Mouse (Mus musculus): ENCODE results near the gene Cnn2.

The Cnn2 gene

GRCm38 (mm10) chr10:79988506-79989271 is at the start of gene Cnn2:
TSS of gene Cnn2 (plus strand) at chr10:79988584.
- in situ Hi-C loops (cut with MboI; ENCODE audit: unreplicated experiment in 2 of 2) = loop anchor here (5.0 to 10.0 kb wide), 4 partner anchors 44 to 126 kb away; partner anchors contain the start of gene Stk11 (in 1 of the 2)

GRCm38 (mm10) chr10:79940749-79941148 is 47.6 kb upstream of the Cnn2 start:
- in situ Hi-C loops (cut with MboI; ENCODE audit: unreplicated experiment in 2 of 2) = no loop called here

DNA sequence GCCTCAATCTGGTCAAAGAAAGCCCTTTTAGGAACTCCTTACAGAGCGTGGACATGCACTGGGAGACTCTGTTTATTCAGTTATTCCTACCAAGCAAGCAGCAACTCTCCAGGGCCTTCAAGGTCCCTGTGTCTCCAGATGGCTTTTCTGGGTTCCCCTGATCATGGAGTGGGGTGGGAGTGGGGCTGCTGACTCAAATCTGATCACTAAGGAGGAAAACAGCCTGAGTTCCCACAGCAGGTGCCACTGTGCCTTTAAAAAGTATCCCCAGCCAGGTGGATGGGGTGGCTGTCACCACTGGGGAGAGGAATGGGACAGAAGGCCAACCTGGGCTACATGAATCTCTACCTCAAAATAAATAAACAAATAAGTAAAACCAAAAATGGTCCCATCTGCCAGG is 45.4 kb upstream of the Cnn2 start:
- in situ Hi-C loops (cut with MboI; ENCODE audit: unreplicated experiment in 2 of 2) = no loop called here

GRCm38 (mm10) chr10:79943471-79943901 is 44.9 kb upstream of the Cnn2 start:
- in situ Hi-C loops (cut with MboI; ENCODE audit: unreplicated experiment in 2 of 2) = no loop called here

GRCm38 (mm10) chr10:79945507-79946234 is 42.7 kb upstream of the Cnn2 start:
- in situ Hi-C loops (cut with MboI; ENCODE audit: unreplicated experiment in 2 of 2) = no loop called here

DNA sequence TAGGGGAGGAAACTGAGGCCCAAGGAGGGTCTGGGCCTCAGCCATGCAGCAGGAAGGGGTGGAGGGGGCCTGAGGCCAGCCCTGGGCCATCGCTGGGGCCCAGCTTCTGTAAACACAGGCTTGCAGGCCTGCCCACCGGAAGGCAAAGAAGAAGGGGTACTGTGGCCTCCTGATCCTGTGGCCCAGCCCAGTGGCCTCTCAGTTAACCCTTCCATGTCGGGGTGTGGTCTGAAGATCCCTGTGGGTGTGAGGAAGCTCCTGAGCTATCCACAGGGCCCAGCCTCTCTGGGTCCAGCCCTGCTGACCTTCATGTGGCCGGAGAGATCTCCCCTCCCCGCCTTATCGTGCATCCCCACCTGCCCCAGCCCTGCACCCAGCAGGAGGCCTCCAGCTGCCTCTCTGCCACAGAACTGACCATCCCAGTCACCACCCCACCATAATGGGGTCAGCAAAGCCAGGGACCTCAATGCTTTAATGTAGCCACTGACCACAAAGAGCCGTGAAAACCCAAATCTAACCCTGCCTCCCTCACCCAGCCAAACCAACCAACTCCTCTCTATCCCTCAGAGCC is 41.5 kb upstream of the Cnn2 start:
- in situ Hi-C loops (cut with MboI; ENCODE audit: unreplicated experiment in 2 of 2) = no loop called here

- in situ Hi-C loops (cut with MboI; ENCODE audit: unreplicated experiment in 2 of 2) = no loop called here
These were observed 40.9 kb upstream of the Cnn2 start for GRCm38 (mm10) chr10:79947502-79947901.

DNA sequence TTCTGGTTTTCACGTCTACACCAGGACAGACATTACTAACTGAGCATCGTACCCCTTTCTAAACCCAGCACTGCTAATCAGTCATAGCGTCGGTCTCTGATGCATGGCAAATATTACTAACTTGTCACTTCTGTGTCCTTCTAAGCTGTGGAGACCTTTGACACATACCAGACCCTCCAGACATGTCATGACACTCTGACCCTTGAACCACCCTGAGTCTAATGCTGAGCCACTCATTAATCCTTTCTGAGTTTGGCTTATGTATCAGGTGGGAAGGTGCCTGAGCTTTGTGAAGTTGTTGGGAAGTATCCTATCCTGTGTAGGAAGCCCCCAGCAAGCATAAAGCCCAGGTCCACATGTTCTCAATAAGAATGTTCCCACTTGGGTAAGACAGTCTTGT is 38.5 kb upstream of the Cnn2 start:
- in situ Hi-C loops (cut with MboI; ENCODE audit: unreplicated experiment in 2 of 2) = loop anchor here (5.0 to 25.0 kb wide), 2 partner anchors 118 to 312 kb away; partner anchors contain the start of genes Dazap1 (in 1 of the 2) and Gamt (in 1 of the 2)

GRCm38 (mm10) chr10:79950661-79951060 is 37.7 kb upstream of the Cnn2 start:
- in situ Hi-C loops (cut with MboI; ENCODE audit: unreplicated experiment in 2 of 2) = loop anchor here (5.0 to 25.0 kb wide), 2 partner anchors 118 to 312 kb away; partner anchors contain the start of genes Dazap1 (in 1 of the 2) and Gamt (in 1 of the 2)

DNA sequence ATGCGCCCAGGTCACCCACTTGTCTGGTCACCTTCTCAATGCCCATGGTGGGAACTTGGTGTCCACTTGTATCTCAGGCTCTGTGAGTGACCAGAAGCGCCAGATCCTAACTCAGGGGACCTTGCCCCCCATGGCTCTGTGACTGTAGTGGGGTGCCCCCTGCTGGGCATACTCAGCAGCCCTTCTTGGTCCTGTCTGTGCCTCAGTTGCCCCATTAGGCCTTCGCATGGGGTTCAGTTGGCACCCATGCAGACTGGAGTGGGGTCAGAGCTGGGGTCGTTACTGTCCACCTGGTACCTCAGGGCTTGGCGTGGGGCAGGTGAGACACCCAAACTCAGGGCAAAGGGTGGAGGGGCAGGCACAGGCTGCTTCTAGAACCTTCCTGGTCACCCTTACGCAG is 34.4 kb upstream of the Cnn2 start:
- in situ Hi-C loops (cut with MboI; ENCODE audit: unreplicated experiment in 2 of 2) = loop anchor here (5.0 to 25.0 kb wide), 2 partner anchors 122 to 308 kb away; partner anchors contain the start of genes Dazap1 (in 1 of the 2) and Gamt (in 1 of the 2)

DNA sequence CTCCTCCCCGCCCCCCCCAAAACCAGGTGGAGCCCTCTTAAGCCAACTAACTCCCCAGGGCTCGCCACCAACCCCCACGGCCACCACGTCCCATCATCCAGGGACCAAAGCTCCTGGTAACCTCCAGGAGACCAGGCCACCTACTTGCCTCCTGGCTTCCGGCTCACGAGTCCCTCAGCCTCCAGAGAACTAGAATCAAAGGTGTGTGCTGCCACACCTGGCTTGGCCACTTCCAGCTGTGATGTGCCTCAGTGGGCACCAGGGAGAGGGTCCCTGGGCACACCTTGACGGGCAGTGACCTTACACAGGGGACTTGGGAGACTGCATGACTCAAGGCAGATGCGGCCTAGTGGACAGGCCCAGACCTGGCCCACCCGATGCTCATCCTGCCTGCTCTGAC is 32.7 kb upstream of the Cnn2 start:
- in situ Hi-C loops (cut with MboI; ENCODE audit: unreplicated experiment in 2 of 2) = loop anchor here (5.0 to 25.0 kb wide), 4 partner anchors 33 to 307 kb away; partner anchors contain the start of genes R3hdm4 (in 2 of the 2), Cfd (in 1 of the 2), Dazap1 (in 1 of the 2) and Gamt (in 1 of the 2)

- in situ Hi-C loops (cut with MboI; ENCODE audit: unreplicated experiment in 2 of 2) = loop anchor here (5.0 to 25.0 kb wide), 4 partner anchors 34 to 306 kb away; partner anchors contain the start of genes R3hdm4 (in 2 of the 2), Cfd (in 1 of the 2), Dazap1 (in 1 of the 2) and Gamt (in 1 of the 2)
These were observed 31.7 kb upstream of the Cnn2 start for GRCm38 (mm10) chr10:79956643-79957154.

- in situ Hi-C loops (cut with MboI; ENCODE audit: unreplicated experiment in 2 of 2) = loop anchor here (5.0 to 25.0 kb wide), 4 partner anchors 36 to 304 kb away; partner anchors contain the start of genes R3hdm4 (in 2 of the 2), Cfd (in 1 of the 2), Dazap1 (in 1 of the 2) and Gamt (in 1 of the 2)
These were observed 30.1 kb upstream of the Cnn2 start for GRCm38 (mm10) chr10:79958140-79958816.

GRCm38 (mm10) chr10:79959412-79959811 is 29.0 kb upstream of the Cnn2 start:
- in situ Hi-C loops (cut with MboI; ENCODE audit: unreplicated experiment in 2 of 2) = loop anchor here (5.0 to 25.0 kb wide), 4 partner anchors 37 to 303 kb away; partner anchors contain the start of genes R3hdm4 (in 2 of the 2), Cfd (in 1 of the 2), Dazap1 (in 1 of the 2) and Gamt (in 1 of the 2)

- in situ Hi-C loops (cut with MboI; ENCODE audit: unreplicated experiment in 2 of 2) = loop anchor here (5.0 to 25.0 kb wide), 5 partner anchors 38 to 302 kb away; partner anchors contain the start of genes R3hdm4 (in 2 of the 2), Cbarp (in 1 of the 2), Cfd (in 1 of the 2) and Dazap1 (in 1 of the 2)
These were observed 28.4 kb upstream of the Cnn2 start, which contains the start of gene Wdr18 for GRCm38 (mm10) chr10:79959847-79960601. TSS of gene Wdr18 (plus strand) at chr10:79960152.

- in situ Hi-C loops (cut with MboI; ENCODE audit: unreplicated experiment in 2 of 2) = loop anchor here in 1 of 2 experiments (5.0 to 25.0 kb wide), 2 partner anchors 182 to 302 kb away; partner anchors contain the start of genes Cbarp, Dazap1 and Gamt
These were observed 27.6 kb upstream of the Cnn2 start for GRCm38 (mm10) chr10:79960671-79961294.

- in situ Hi-C loops (cut with MboI; ENCODE audit: unreplicated experiment in 2 of 2) = loop anchor here (5.0 to 25.0 kb wide), 3 partner anchors 82 to 298 kb away; partner anchors contain the start of genes Cbarp (in 1 of the 2), Dazap1 (in 1 of the 2) and Gamt (in 1 of the 2)
These were observed 23.7 kb upstream of the Cnn2 start for GRCm38 (mm10) chr10:79964727-79965126.

DNA sequence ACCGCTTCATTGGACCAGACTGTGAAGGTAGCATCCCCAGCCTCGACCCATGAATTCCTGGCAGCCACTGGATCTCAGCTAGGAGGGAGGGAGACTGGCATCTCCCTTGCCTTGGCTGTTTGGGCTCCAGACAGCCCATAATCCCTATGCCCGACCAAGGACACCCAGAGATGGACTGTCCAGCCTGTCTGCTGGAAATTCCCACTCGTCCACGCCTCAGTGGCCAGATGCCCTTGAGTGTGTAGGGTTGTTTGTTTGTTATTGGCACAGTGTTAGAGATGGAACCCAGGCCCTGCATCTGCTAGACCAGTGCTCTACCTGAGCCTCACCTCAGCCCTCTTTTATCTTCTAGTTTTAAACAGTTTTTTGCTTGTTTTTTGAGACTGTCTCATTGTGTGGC is 23.1 kb upstream of the Cnn2 start:
- in situ Hi-C loops (cut with MboI; ENCODE audit: unreplicated experiment in 2 of 2) = loop anchor here (5.0 to 25.0 kb wide), 2 partner anchors 83 to 297 kb away; partner anchors contain the start of genes Dazap1 (in 1 of the 2) and Gamt (in 1 of the 2)

Data from v-Abl transformed pro-B cells (cell line).